Mouse (Mus musculus) limb, embryonic 14.5 days (tissue): ENCODE measurements at regions not wholly inside any gene's neighbourhood (a gene's known extent, or its start where the extent isn't known, plus 50 kb on each side); places are given as distances from the start of the nearest gene placed in this dataset.

Source experiments
- ATAC-seq: fragments of 200-750 bp; cut with Nextera tagmentation; 2 replicates; pipeline ENCODE4 v1.8.0; 2017; ENCODE audit warnings: low read depth, moderate number of reproducible peaks, moderate TSS enrichment; ENCODE audit not compliant: low FRiP score
- DNase-seq: peaks from one replicate; pipeline ENCODE4 v3.0.0-alpha.2; 2015; ENCODE audit warnings: low spot score
- H3K27ac ChIP-seq: fragments of 300-500 bp; sonication (generic); replicated peaks from 2 replicates; pipeline ENCODE4 v1.5.1; 2014; ENCODE audit warnings: low read depth, mild to moderate bottlenecking, low read length, moderate library complexity, mixed read lengths
- H3K27me3 ChIP-seq: fragments of 300-500 bp; sonication (generic); 2 replicates; pipeline ENCODE4 v1.6.1; 2014; ENCODE audit warnings: low read length, mixed read lengths; ENCODE audit not compliant: control insufficient read depth, insufficient read depth
- H3K36me3 ChIP-seq: fragments of 300-500 bp; sonication (generic); 2 replicates; pipeline ENCODE4 v1.6.1; 2014; ENCODE audit warnings: mild to moderate bottlenecking, low read length, moderate library complexity, mixed read lengths; ENCODE audit not compliant: control insufficient read depth, insufficient read depth
- H3K4me1 ChIP-seq: fragments of 300-500 bp; sonication (generic); 2 replicates; pipeline ENCODE4 v1.6.1; 2014; ENCODE audit warnings: antibody characterized with exemption, low read length, mixed read lengths; ENCODE audit not compliant: control insufficient read depth, insufficient read depth
- H3K4me2 ChIP-seq: fragments of 300-500 bp; sonication (generic); replicated peaks from 2 replicates; pipeline ENCODE4 v1.6.1; 2014; ENCODE audit warnings: low read depth, mild to moderate bottlenecking, low read length, moderate library complexity; ENCODE audit not compliant: severe bottlenecking
- H3K4me3 ChIP-seq: fragments of 300-500 bp; sonication (generic); replicated peaks from 2 replicates; pipeline ENCODE4 v1.5.1; 2014; ENCODE audit warnings: low read length
- H3K9ac ChIP-seq: fragments of 300-500 bp; sonication (generic); 2 replicates; pipeline ENCODE4 v1.6.1; 2014; ENCODE audit warnings: mild to moderate bottlenecking, low read depth, low read length, moderate library complexity; ENCODE audit not compliant: severe bottlenecking
- H3K9me3 ChIP-seq: fragments of 300-500 bp; sonication (generic); 2 replicates; pipeline ENCODE4 v1.6.1; 2016; ENCODE audit warnings: low read length; ENCODE audit not compliant: control insufficient read depth
- POLR2A ChIP-seq: fragments of 200-500 bp; IDR thresholded peaks from 2 replicates; pipeline ENCODE4 v1.8.0; 2012; ENCODE audit warnings: inconsistent platforms, mild to moderate bottlenecking, moderate library complexity, borderline replicate concordance; ENCODE audit not compliant: insufficient read depth, insufficient read length; ENCODE audit errors: extremely low read depth
- WGBS: fragments of 180-500 bp; shearing (Covaris S2); extraction: QIAGEN DNeasy Blood & Tissue Kit; methylation state at CpG from one replicate; pipeline ENCODE4 v1.1.7; 2014; 5-methylcytosine and 5-hydroxymethylcytosine counted together

GRCm38 (mm10) chr13:6159412-6159811 is 298.1 kb downstream of the Klf6 start:
- H3K27ac ChIP-seq = no peak overlapping the region

GRCm38 (mm10) chr13:6165916-6166315 is 304.6 kb downstream of the Klf6 start:
- 82% methylated on average over 4 of the region's 4 CpGs for WGBS
- no peak for TF ChIP-seq POLR2A
- no peak for ATAC-seq

More at GRCm38 (mm10) chr13:6159412-6159811, 298.1 kb downstream of the Klf6 start:
- Histone ChIP-seq H3K36me3 (no peaks in the 10 kb centered on the region), H3K9ac (no peak overlapping the region), H3K4me1 (0 out of 2 replicates have a peak, but pooled peaks cover 8% of the 10 kb centered on the region), H3K27me3 (no peaks in the 10 kb centered on the region), H3K4me3 (no peak overlapping the region), H3K4me2 (no peak overlapping the region), H3K9me3 (no peaks in the 10 kb centered on the region)
- TF ChIP-seq POLR2A = no peak
- WGBS = 34% methylated on average over 2 of the region's 2 CpGs
- DNase-seq = peak; percentile 23
- ATAC-seq = peak; percentile 78; the same call in 1 of the 2 replicates

DNA sequence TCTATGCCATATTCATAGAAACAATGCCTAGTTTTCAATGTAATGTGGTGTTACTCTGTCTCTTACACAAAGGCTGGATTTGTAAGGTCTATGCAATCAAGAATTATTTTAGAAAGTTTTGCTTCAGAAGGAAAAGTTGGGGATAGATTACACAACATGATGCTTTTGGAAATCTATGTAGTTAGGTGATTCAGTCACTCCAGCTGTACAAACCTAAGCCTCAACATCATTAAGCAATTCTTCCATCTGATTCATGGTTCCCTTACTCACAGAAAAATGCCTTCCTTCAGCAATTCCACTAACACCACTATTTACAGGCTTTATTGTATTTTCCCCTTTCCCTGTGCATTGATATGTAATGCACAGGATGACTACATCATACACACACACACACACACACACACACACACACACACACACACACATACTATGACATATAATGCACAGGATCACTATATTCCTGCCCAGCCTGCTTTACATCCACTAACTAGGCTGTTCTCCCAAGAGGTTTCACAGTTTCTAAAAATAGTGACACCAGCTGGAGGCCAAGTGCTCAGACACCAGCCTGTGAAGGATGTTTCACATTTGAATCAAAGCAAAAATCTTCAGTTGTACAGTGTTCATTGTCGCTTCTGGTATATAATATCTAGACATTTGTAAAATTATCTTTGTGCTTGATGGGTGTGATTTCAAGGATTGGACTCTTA is 305.9 kb downstream of the Klf6 start:
- Histone ChIP-seq H3K36me3 (no peaks in the 10 kb centered on the region), H3K4me1 (no peaks in the 10 kb centered on the region), H3K27ac (no peak overlapping the region), H3K9me3 (no peaks in the 10 kb centered on the region), H3K4me3 (no peak overlapping the region), H3K9ac (no peak overlapping the region), H3K4me2 (no peak overlapping the region), H3K27me3 (no peaks in the 10 kb centered on the region)
- ATAC-seq = no peak
- TF ChIP-seq POLR2A = no peak
- 92% methylated on average over 1 of the region's 1 CpGs for WGBS
- DNase-seq = no peak

More at GRCm38 (mm10) chr13:6165916-6166315, 304.6 kb downstream of the Klf6 start:
- no peak overlapping the region for H3K9ac ChIP-seq
- no peak overlapping the region for H3K27ac ChIP-seq
- no peak for DNase-seq
- H3K9me3 ChIP-seq = no peaks in the 10 kb centered on the region
- no peaks in the 10 kb centered on the region for H3K27me3 ChIP-seq
- H3K4me2 ChIP-seq = no peak overlapping the region
- H3K36me3 ChIP-seq = no peaks in the 10 kb centered on the region
- no peaks in the 10 kb centered on the region for H3K4me1 ChIP-seq
- H3K4me3 ChIP-seq = no peak overlapping the region

DNA sequence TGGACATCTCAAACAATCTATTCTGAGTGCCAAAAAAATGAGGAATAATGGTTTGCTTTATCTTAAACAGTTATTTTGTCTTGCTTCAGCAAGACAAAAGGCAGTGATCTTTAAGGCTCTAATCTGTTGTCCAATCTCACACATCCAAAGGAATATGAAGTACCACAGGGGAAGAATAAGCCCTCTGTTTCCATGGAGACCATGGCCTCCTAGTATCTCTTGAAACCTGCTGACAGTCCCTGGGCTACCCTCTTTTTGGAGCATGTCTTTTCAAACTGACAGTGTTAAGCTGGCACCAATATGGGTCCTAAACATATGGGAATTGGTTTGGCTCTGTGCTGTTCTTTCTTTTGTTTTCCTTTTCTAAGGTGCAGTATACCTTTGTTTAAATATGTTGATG is 311.8 kb downstream of the Klf6 start:
- Histone ChIP-seq H3K27me3 (no peaks in the 10 kb centered on the region), H3K9me3 (no peaks in the 10 kb centered on the region), H3K36me3 (no peaks in the 10 kb centered on the region), H3K9ac (no peak overlapping the region), H3K4me3 (no peak overlapping the region), H3K4me2 (no peak overlapping the region), H3K4me1 (no peaks in the 10 kb centered on the region), H3K27ac (no peak overlapping the region)
- no peak for DNase-seq
- no peak for TF ChIP-seq POLR2A
- ATAC-seq = no peak

GRCm38 (mm10) chr13:6178362-6179070 is 317.2 kb downstream of the Klf6 start:
- H3K4me1 ChIP-seq = no peaks in the 10 kb centered on the region
- 44% methylated on average over 9 of the region's 9 CpGs for WGBS

More at GRCm38 (mm10) chr13:6178362-6179070, 317.2 kb downstream of the Klf6 start:
- Histone ChIP-seq H3K9me3 (no peaks in the 10 kb centered on the region), H3K36me3 (no peaks in the 10 kb centered on the region), H3K9ac (no peak overlapping the region), H3K4me3 (no peak overlapping the region), H3K27ac (no peak overlapping the region), H3K27me3 (no peaks in the 10 kb centered on the region), H3K4me2 (no peak overlapping the region)
- no peak for ATAC-seq
- no peak for DNase-seq
- no peak for TF ChIP-seq POLR2A
